Mouse (Mus musculus): Measurements from ENCODE around the gene Extl1. TPM values are rescaled to one million over a fixed set of nuclear protein-coding genes. Genes with fewer than 3 reads are reported as not detected.

Extl1 gene
- polyA plus RNA-seq, 1 experiment = 0.13 TPM

GRCm38 (mm10) chr4:134372294-134372747 lies 11.3 kb downstream of the Extl1 start:
- no peak for TF ChIP-seq MAX (IDR thresholded peaks at IDR 0.05)
- TF ChIP-seq CEBPB (IDR thresholded peaks at IDR 0.05; ENCODE audit: low read depth) = no peak
- no peak for TF ChIP-seq FOSL1 (IDR thresholded peaks at IDR 0.05; ENCODE audit: insufficient read depth, low read length, poor library complexity, severe bottlenecking)
- TF ChIP-seq CTCF (IDR thresholded peaks at IDR 0.05; ENCODE audit: control insufficient read depth, insufficient read depth, insufficient read length) = no peak
- no peak for TF ChIP-seq MYOG (IDR thresholded peaks at IDR 0.05; ENCODE audit: control insufficient read depth, extremely low read depth, insufficient read length)
- no peak overlapping the region for H3ac ChIP-seq (ENCODE audit: control insufficient read depth, insufficient read length, low read depth)
- no peak overlapping the region for H3K4me3 ChIP-seq (ENCODE audit: insufficient read depth, poor library complexity, severe bottlenecking)
- H3K79me3 ChIP-seq (ENCODE audit: low read depth) = no peaks in the 10 kb centered on the region
- H3K27me3 ChIP-seq (ENCODE audit: control insufficient read depth, insufficient read depth, insufficient read length) = peaks cover 40% of the 10 kb centered on the region
- no peaks in the 10 kb centered on the region for H3K36me3 ChIP-seq (ENCODE audit: control insufficient read depth, insufficient read depth)
- H3K79me2 ChIP-seq (ENCODE audit: control insufficient read depth, insufficient read depth) = no peaks in the 10 kb centered on the region

- Histone ChIP-seq H3ac (ENCODE audit: control insufficient read depth, insufficient read length, low read depth) (no peak overlapping the region), H3K79me2 (ENCODE audit: control insufficient read depth, insufficient read depth) (no peaks in the 10 kb centered on the region), H3K79me3 (ENCODE audit: low read depth) (no peaks in the 10 kb centered on the region), H3K36me3 (ENCODE audit: control insufficient read depth, insufficient read depth) (no peaks in the 10 kb centered on the region), H3K4me3 (ENCODE audit: insufficient read depth, poor library complexity, severe bottlenecking) (no peak overlapping the region), H3K27me3 (ENCODE audit: control insufficient read depth, insufficient read depth, insufficient read length) (peaks cover 45% of the 10 kb centered on the region)
- no peak for TF ChIP-seq CEBPB (IDR thresholded peaks at IDR 0.05; ENCODE audit: low read depth)
These were observed 12.3 kb downstream of the Extl1 start for GRCm38 (mm10) chr4:134371316-134371855.

- no peaks in the 10 kb centered on the region for H3K79me2 ChIP-seq (ENCODE audit: control insufficient read depth, insufficient read depth)
- peaks cover 51% of the 10 kb centered on the region for H3K27me3 ChIP-seq (ENCODE audit: control insufficient read depth, insufficient read depth, insufficient read length)
- H3K36me3 ChIP-seq (ENCODE audit: control insufficient read depth, insufficient read depth) = no peaks in the 10 kb centered on the region
- TF ChIP-seq USF1 (IDR thresholded peaks at IDR 0.05; ENCODE audit: low read depth) (no peak), CTCF (IDR thresholded peaks at IDR 0.05; ENCODE audit: control insufficient read depth, insufficient read depth, insufficient read length) (no peak), CEBPB (IDR thresholded peaks at IDR 0.05; ENCODE audit: low read depth) (no peak), MYOD1 (IDR thresholded peaks at IDR 0.05; ENCODE audit: control insufficient read depth, insufficient read length, low read depth) (no peak), FOSL1 (IDR thresholded peaks at IDR 0.05; ENCODE audit: insufficient read depth, low read length, poor library complexity, severe bottlenecking) (no peak), MAX (IDR thresholded peaks at IDR 0.05) (no peak), MYOG (IDR thresholded peaks at IDR 0.05; ENCODE audit: control insufficient read depth, extremely low read depth, insufficient read length) (no peak)
- H3ac ChIP-seq (ENCODE audit: control insufficient read depth, insufficient read length, low read depth) = no peak overlapping the region
- no peak overlapping the region for H3K4me3 ChIP-seq (ENCODE audit: insufficient read depth, poor library complexity, severe bottlenecking)
- no peaks in the 10 kb centered on the region for H3K79me3 ChIP-seq (ENCODE audit: low read depth)
These were observed 12.9 kb downstream of the Extl1 start for GRCm38 (mm10) chr4:134370649-134371221.

- Histone ChIP-seq H3K4me3 (ENCODE audit: insufficient read depth, poor library complexity, severe bottlenecking) (no peak overlapping the region), H3K27me3 (ENCODE audit: control insufficient read depth, insufficient read depth, insufficient read length) (peaks cover 51% of the 10 kb centered on the region), H3K79me2 (ENCODE audit: control insufficient read depth, insufficient read depth) (no peaks in the 10 kb centered on the region), H3ac (ENCODE audit: control insufficient read depth, insufficient read length, low read depth) (no peak overlapping the region), H3K36me3 (ENCODE audit: control insufficient read depth, insufficient read depth) (no peaks in the 10 kb centered on the region), H3K79me3 (ENCODE audit: low read depth) (no peaks in the 10 kb centered on the region)
- TF ChIP-seq CTCF (IDR thresholded peaks at IDR 0.05; ENCODE audit: control insufficient read depth, insufficient read depth, insufficient read length) = no peak
- TF ChIP-seq CEBPB (IDR thresholded peaks at IDR 0.05; ENCODE audit: low read depth) = no peak
- TF ChIP-seq USF1 (IDR thresholded peaks at IDR 0.05; ENCODE audit: low read depth) = no peak
- TF ChIP-seq MAX (IDR thresholded peaks at IDR 0.05) = no peak
- no peak for TF ChIP-seq MYOG (IDR thresholded peaks at IDR 0.05; ENCODE audit: control insufficient read depth, extremely low read depth, insufficient read length)
- TF ChIP-seq MYOD1 (IDR thresholded peaks at IDR 0.05; ENCODE audit: control insufficient read depth, insufficient read length, low read depth) = no peak
- TF ChIP-seq FOSL1 (IDR thresholded peaks at IDR 0.05; ENCODE audit: insufficient read depth, low read length, poor library complexity, severe bottlenecking) = no peak
These were observed 18.4 kb downstream of the Extl1 start for GRCm38 (mm10) chr4:134365280-134365679.

- Histone ChIP-seq H3ac (ENCODE audit: control insufficient read depth, insufficient read length, low read depth) (no peak overlapping the region), H3K79me2 (ENCODE audit: control insufficient read depth, insufficient read depth) (no peaks in the 10 kb centered on the region), H3K36me3 (ENCODE audit: control insufficient read depth, insufficient read depth) (no peaks in the 10 kb centered on the region), H3K4me3 (ENCODE audit: insufficient read depth, poor library complexity, severe bottlenecking) (no peak overlapping the region), H3K27me3 (ENCODE audit: control insufficient read depth, insufficient read depth, insufficient read length) (peaks cover 29% of the 10 kb centered on the region), H3K79me3 (ENCODE audit: low read depth) (no peaks in the 10 kb centered on the region)
- TF ChIP-seq MYOD1 (IDR thresholded peaks at IDR 0.05; ENCODE audit: control insufficient read depth, insufficient read length, low read depth) (no peak), MYOG (IDR thresholded peaks at IDR 0.05; ENCODE audit: control insufficient read depth, extremely low read depth, insufficient read length) (no peak), MAX (IDR thresholded peaks at IDR 0.05) (no peak)
These were observed 21.1 kb downstream of the Extl1 start for GRCm38 (mm10) chr4:134362586-134362985.

GRCm38 (mm10) chr4:134362124-134362523 lies 21.5 kb downstream of the Extl1 start:
- H3K36me3 ChIP-seq (ENCODE audit: control insufficient read depth, insufficient read depth) = no peaks in the 10 kb centered on the region
- H3K27me3 ChIP-seq (ENCODE audit: control insufficient read depth, insufficient read depth, insufficient read length) = peaks cover 28% of the 10 kb centered on the region
- TF ChIP-seq MAX (IDR thresholded peaks at IDR 0.05) (no peak), MYOD1 (IDR thresholded peaks at IDR 0.05; ENCODE audit: control insufficient read depth, insufficient read length, low read depth) (no peak), CTCF (IDR thresholded peaks at IDR 0.05; ENCODE audit: control insufficient read depth, insufficient read depth, insufficient read length) (no peak), FOSL1 (IDR thresholded peaks at IDR 0.05; ENCODE audit: insufficient read depth, low read length, poor library complexity, severe bottlenecking) (no peak), MYOG (IDR thresholded peaks at IDR 0.05; ENCODE audit: control insufficient read depth, extremely low read depth, insufficient read length) (no peak), USF1 (IDR thresholded peaks at IDR 0.05; ENCODE audit: low read depth) (no peak), CEBPB (IDR thresholded peaks at IDR 0.05; ENCODE audit: low read depth) (no peak)
- no peak overlapping the region for H3K4me3 ChIP-seq (ENCODE audit: insufficient read depth, poor library complexity, severe bottlenecking)
- no peaks in the 10 kb centered on the region for H3K79me2 ChIP-seq (ENCODE audit: control insufficient read depth, insufficient read depth)
- H3K79me3 ChIP-seq (ENCODE audit: low read depth) = no peaks in the 10 kb centered on the region
- no peak overlapping the region for H3ac ChIP-seq (ENCODE audit: control insufficient read depth, insufficient read length, low read depth)

All from C2C12 (cell line).